Mouse (Mus musculus) ovary, adult 2 months (tissue): ENCODE data around the gene Runx3. TPM values are rescaled to one million over a fixed set of nuclear protein-coding genes. Genes with fewer than 3 reads are reported as not detected.

Source experiments
- polyA plus RNA-seq: library from polyadenylated mRNA; depleted of rRNA; stranded (reverse); fragments of >200 nt; gene quantifications from 2 replicates; pipeline ENCODE4 v1.2.3, GENCODE M21; 2012; rRNA removed

The Runx3 gene
- 0.96 and 1.5 TPM in 2 replicates for polyA plus RNA-seq

GRCm38 (mm10) chr4:135120342-135121100 lies at the start of gene Runx3:
TSS of gene Runx3 (plus strand) at chr4:135120652.

Other genes starting within 250 kb of the Runx3 start
- gene Tmem50a, start 205.6 kb upstream of the Runx3 start, polyA plus RNA-seq, result 88.8 and 104 TPM in 2 replicates
- gene Rsrp1, start 197.1 kb upstream of the Runx3 start, polyA plus RNA-seq, result 1,545 and 2,628 TPM in 2 replicates
- gene Syf2, start 189.8 kb upstream of the Runx3 start, polyA plus RNA-seq, result 9.5 and 11.2 TPM in 2 replicates
- 62.3 and 67.9 TPM in 2 replicates for gene Clic4, start 152.2 kb downstream of the Runx3 start, polyA plus RNA-seq
- gene Srrm1, start 232.7 kb downstream of the Runx3 start, polyA plus RNA-seq, result 13.2 and 19.5 TPM in 2 replicates